Mouse (Mus musculus): Measurements from ENCODE around the gene Spg7. TPM values are rescaled to one million over a fixed set of nuclear protein-coding genes. Genes with fewer than 3 reads are reported as not detected.

Gene Spg7
- total RNA-seq, 2 experiments from 2014 or later: 60.0 to 64.8 TPM

GRCm38 (mm10) chr8:123126193-123126816 lies 63.6 kb downstream of the Spg7 start:
- DNase-seq (ENCODE audit: low spot score in 2 of 2): no peak

- no peak for DNase-seq (ENCODE audit: low spot score in 2 of 2)
These were observed 68.3 kb downstream of the Spg7 start for GRCm38 (mm10) chr8:123131041-123131440.

GRCm38 (mm10) chr8:123132953-123133352 lies 70.2 kb downstream of the Spg7 start:
- DNase-seq (ENCODE audit: low spot score in 2 of 2): no peak

GRCm38 (mm10) chr8:123134149-123134713 lies 71.5 kb downstream of the Spg7 start:
- no peak for DNase-seq (ENCODE audit: low spot score in 2 of 2)

GRCm38 (mm10) chr8:123135406-123135805 lies 72.7 kb downstream of the Spg7 start:
- peak in 1 of 2 experiments; percentile 49 for DNase-seq (ENCODE audit: low spot score in 2 of 2)

- DNase-seq (ENCODE audit: low spot score in 2 of 2): no peak
These were observed 73.1 kb downstream of the Spg7 start for GRCm38 (mm10) chr8:123135806-123136205.

- DNase-seq (ENCODE audit: low spot score in 2 of 2): no peak
These were observed 73.5 kb downstream of the Spg7 start for GRCm38 (mm10) chr8:123136287-123136686.

- DNase-seq (ENCODE audit: low spot score in 2 of 2): peak; percentile 73 to 75
These were observed 74.9 kb downstream of the Spg7 start for GRCm38 (mm10) chr8:123137645-123138077.

- no peak for DNase-seq (ENCODE audit: low spot score in 2 of 2)
These were observed 76.0 kb downstream of the Spg7 start for GRCm38 (mm10) chr8:123138741-123139140.

- peak; percentile 74 to 82 for DNase-seq (ENCODE audit: low spot score in 2 of 2)
These were observed 79.2 kb downstream of the Spg7 start for GRCm38 (mm10) chr8:123141741-123142462.

GRCm38 (mm10) chr8:123145279-123145678 lies 82.5 kb downstream of the Spg7 start:
- DNase-seq (ENCODE audit: low spot score in 2 of 2): no peak

- DNase-seq (ENCODE audit: low spot score in 2 of 2): peak; percentile 54 to 76
These were observed 83.6 kb downstream of the Spg7 start for GRCm38 (mm10) chr8:123146390-123146789.

Small RNAs within 50 kb of the gene (microRNA-seq; reads per million reads assigned to microRNA genes)
- gene Mir7079 (0.20 to 0.74 reads per million in 2 experiments), gene Mir7080 (240 to 343 reads per million in 2 experiments)

Other genes starting within 250 kb of the Spg7 start
- gene Cdh15, start 215.0 kb upstream of the Spg7 start, total RNA-seq (2021): 1 to 10 TPM in 1 of 2 experiments, under 1 TPM in 1; 0.86 to 1.3 TPM
- gene Ankrd11, start 20.7 kb upstream of the Spg7 start, total RNA-seq (2021): 100 to 1,000 TPM; 165 to 176 TPM
- gene Rpl13, start 39.4 kb downstream of the Spg7 start, total RNA-seq (2021): 100 to 1,000 TPM; 467 to 496 TPM
- 100 to 1,000 TPM; 273 to 284 TPM for gene Cpne7, start 54.4 kb downstream of the Spg7 start, total RNA-seq (2021)
- 1 to 10 TPM; 2.2 to 3.2 TPM for gene Sult5a1, start 95.4 kb downstream of the Spg7 start, total RNA-seq (2021)
- gene Dpep1, start 123.3 kb downstream of the Spg7 start, total RNA-seq (2021): under 1 TPM; 0.22 to 0.89 TPM
- gene Chmp1a, start 149.8 kb downstream of the Spg7 start, total RNA-seq (2021): 100 to 1,000 TPM in 1 of 2 experiments, 10 to 100 TPM in 1; 98.8 to 117 TPM
- 10 to 100 TPM in 1 of 2 experiments, 1 to 10 TPM in 1; 6.0 to 10.4 TPM for gene Spata33, start 149.9 kb downstream of the Spg7 start, total RNA-seq (2021)
- gene Cdk10, start 161.9 kb downstream of the Spg7 start, total RNA-seq (2021): 10 to 100 TPM; 85.8 to 95.4 TPM
- gene Spata2l, start 173.3 kb downstream of the Spg7 start, total RNA-seq (2021): 10 to 100 TPM; 75.1 to 75.8 TPM
- gene Zfp276, start 191.3 kb downstream of the Spg7 start, total RNA-seq (2021): 10 to 100 TPM; 22.8 to 26.0 TPM
- gene Vps9d1, start 191.4 kb downstream of the Spg7 start, total RNA-seq (2021): 10 to 100 TPM; 49.1 to 54.5 TPM